Mouse (Mus musculus) urinary bladder, adult 2 months (tissue): Measurements from ENCODE around the gene Arhgap45. TPM values are rescaled to one million over a fixed set of nuclear protein-coding genes. Genes with fewer than 3 reads are reported as not detected.

Source experiments
- polyA plus RNA-seq: library from polyadenylated mRNA; depleted of rRNA; stranded (reverse); fragments of >200 nt; gene quantifications from 2 replicates; pipeline ENCODE4 v1.2.3, GENCODE M21; 2012; rRNA removed

Arhgap45 gene
- polyA plus RNA-seq, 1 experiment = 23.0 TPM

Other genes with a start within 250 kb of the Arhgap45 start
- gene Rnf126, start 249.7 kb upstream of the Arhgap45 start, polyA plus RNA-seq = 54.5 and 59.4 TPM in 2 replicates
- gene Fstl3, start 239.4 kb upstream of the Arhgap45 start, polyA plus RNA-seq = 41.4 and 44.3 TPM in 2 replicates
- gene Prss57, start 225.7 kb upstream of the Arhgap45 start, polyA plus RNA-seq = 0.47 and 0.49 TPM in 2 replicates
- 52.6 and 77.5 TPM in 2 replicates for gene Palm, start 223.1 kb upstream of the Arhgap45 start, polyA plus RNA-seq
- 0.66 and 0.92 TPM in 2 replicates for gene Misp, start 195.7 kb upstream of the Arhgap45 start, polyA plus RNA-seq
- 140 and 166 TPM in 2 replicates for gene Ptbp1, start 162.2 kb upstream of the Arhgap45 start, polyA plus RNA-seq
- gene Prtn3, start 142.2 kb upstream of the Arhgap45 start, polyA plus RNA-seq = 0.62 and 1.0 TPM in 2 replicates
- gene Plppr3, start 142.0 kb upstream of the Arhgap45 start, polyA plus RNA-seq = 1.8 TPM in 2 replicates
- 0.19 TPM in 1 of 2 replicates, not detected in the other for gene Elane, start 130.4 kb upstream of the Arhgap45 start, polyA plus RNA-seq
- gene Cfd, start 125.8 kb upstream of the Arhgap45 start, polyA plus RNA-seq = 564 and 1,194 TPM in 2 replicates
- gene Med16, start 107.7 kb upstream of the Arhgap45 start, polyA plus RNA-seq = 31.7 and 40.9 TPM in 2 replicates
- gene Gm26602, start 105.8 kb upstream of the Arhgap45 start, polyA plus RNA-seq = not detected in 2 replicates
- 5.5 and 5.7 TPM in 2 replicates for gene Kiss1r, start 99.7 kb upstream of the Arhgap45 start, polyA plus RNA-seq
- 140 and 147 TPM in 2 replicates for gene R3hdm4, start 95.4 kb upstream of the Arhgap45 start, polyA plus RNA-seq
- gene Arid3a, start 89.6 kb upstream of the Arhgap45 start, polyA plus RNA-seq = 3.8 and 4.1 TPM in 2 replicates
- 23.5 and 25.0 TPM in 2 replicates for gene Wdr18, start 56.5 kb upstream of the Arhgap45 start, polyA plus RNA-seq
- gene Grin3b, start 45.9 kb upstream of the Arhgap45 start, polyA plus RNA-seq = 0.04 TPM in 1 of 2 replicates, not detected in the other
- gene Tmem259, start 32.3 kb upstream of the Arhgap45 start, polyA plus RNA-seq = 135 and 159 TPM in 2 replicates
- 173 and 185 TPM in 2 replicates for gene Cnn2, start 28.1 kb upstream of the Arhgap45 start, polyA plus RNA-seq
- 7.5 and 9.2 TPM in 2 replicates for gene Abca7, start 20.2 kb upstream of the Arhgap45 start, polyA plus RNA-seq
- gene Polr2e, start 23.1 kb downstream of the Arhgap45 start, polyA plus RNA-seq = 141 and 178 TPM in 2 replicates
- gene Gpx4, start 30.5 kb downstream of the Arhgap45 start, polyA plus RNA-seq = 524 and 620 TPM in 2 replicates
- gene Sbno2, start 88.9 kb downstream of the Arhgap45 start, polyA plus RNA-seq = 34.0 and 35.4 TPM in 2 replicates
- 77.3 and 89.9 TPM in 2 replicates for gene Stk11, start 99.2 kb downstream of the Arhgap45 start, polyA plus RNA-seq
- gene Atp5d, start 122.0 kb downstream of the Arhgap45 start, polyA plus RNA-seq = 367 and 372 TPM in 2 replicates
- 9.2 and 12.2 TPM in 2 replicates for gene Cbarp, start 124.2 kb downstream of the Arhgap45 start, polyA plus RNA-seq
- 21.2 and 30.5 TPM in 2 replicates for gene Midn, start 131.6 kb downstream of the Arhgap45 start, polyA plus RNA-seq
- gene Cirbp, start 149.3 kb downstream of the Arhgap45 start, polyA plus RNA-seq = 249 and 276 TPM in 2 replicates
- gene 1600002K03Rik, start 156.3 kb downstream of the Arhgap45 start, polyA plus RNA-seq = 18.4 and 21.5 TPM in 2 replicates
- gene Efna2, start 162.8 kb downstream of the Arhgap45 start, polyA plus RNA-seq = 3.0 and 3.3 TPM in 2 replicates
- 36.1 and 37.8 TPM in 2 replicates for gene Mum1, start 209.8 kb downstream of the Arhgap45 start, polyA plus RNA-seq
- 294 and 337 TPM in 2 replicates for gene Ndufs7, start 232.5 kb downstream of the Arhgap45 start, polyA plus RNA-seq
- 17.4 and 19.0 TPM in 2 replicates for gene Gamt, start 244.4 kb downstream of the Arhgap45 start, polyA plus RNA-seq
- 68.2 and 82.3 TPM in 2 replicates for gene Dazap1, start 244.8 kb downstream of the Arhgap45 start, polyA plus RNA-seq